Mouse (Mus musculus) cortical plate, adult 2 months (tissue): ENCODE results near the gene Vps41.

ENCODE experiments used
- CTCF ChIP-seq: fragments of 200-500 bp; IDR thresholded peaks from 2 replicates; pipeline ENCODE4 v1.5.1; 2011; ENCODE audit warnings: mild to moderate bottlenecking, control low read depth, low read length; ENCODE audit not compliant: insufficient read depth; ENCODE audit errors: extremely low read depth
- POLR2A ChIP-seq: fragments of 200-500 bp; IDR thresholded peaks from 2 replicates; pipeline ENCODE4 v1.6.1; 2011; ENCODE audit warnings: mild to moderate bottlenecking, low read length, control low read depth; ENCODE audit not compliant: insufficient read depth; ENCODE audit errors: extremely low read depth

DNA sequence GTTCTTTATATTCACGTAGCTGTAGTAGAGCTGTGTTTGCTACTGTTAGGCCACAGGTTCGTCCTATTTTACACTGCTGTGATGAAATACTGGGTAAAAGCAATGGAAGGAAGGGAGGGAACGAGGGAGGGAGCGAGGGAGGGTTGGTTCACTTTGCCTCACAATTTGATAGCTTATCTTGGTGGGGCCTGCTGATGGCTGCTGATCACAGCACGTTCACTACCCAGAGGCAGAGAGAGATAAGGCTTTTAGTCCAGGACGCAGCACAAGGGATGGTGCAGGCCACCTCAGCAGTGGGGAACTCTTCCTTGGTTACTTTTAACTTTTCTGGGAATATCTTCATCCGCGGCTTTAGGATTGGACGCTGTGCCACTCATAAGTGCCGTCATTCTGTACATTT, 109.9 kb downstream of the Vps41 start:
- TF ChIP-seq CTCF (no peak), POLR2A (no peak)
